Mouse (Mus musculus) layer of hippocampus, postnatal 36 days (tissue): ENCODE results near the gene Aqp11. TPM values are rescaled to one million over a fixed set of nuclear protein-coding genes. Genes with fewer than 3 reads are reported as not detected.

Source experiments
- DNase-seq, 2 experiments: peaks; one replicate each; pipeline ENCODE4 v3.0.0; 2022
- total RNA-seq, 2 experiments: library from RNA; stranded (reverse); gene quantifications; 2 replicates each; pipeline ENCODE4 v1.2.3; 2021

Aqp11 gene
- total RNA-seq = 10 to 100 TPM; 40.1 to 48.2 TPM

- peak; percentile 76 to 81 for DNase-seq
Observed at GRCm38 (mm10) chr7:97737638-97738456, at the start of gene Aqp11. Gene Aqp11 (minus strand): TSS chr7:97738289.

- no peak for DNase-seq
Observed at GRCm38 (mm10) chr7:97783523-97783922, 45.4 kb upstream of the Aqp11 start.

- DNase-seq = no peak
Observed at GRCm38 (mm10) chr7:97781496-97781895, 43.4 kb upstream of the Aqp11 start.

- no peak for DNase-seq
Observed at GRCm38 (mm10) chr7:97780815-97781214, 42.7 kb upstream of the Aqp11 start.

GRCm38 (mm10) chr7:97780222-97780621 is 42.1 kb upstream of the Aqp11 start:
- DNase-seq = no peak

- no peak for DNase-seq
Observed at GRCm38 (mm10) chr7:97777191-97777590, 39.1 kb upstream of the Aqp11 start.

- DNase-seq = no peak
Observed at GRCm38 (mm10) chr7:97775923-97776322, 37.8 kb upstream of the Aqp11 start.

GRCm38 (mm10) chr7:97775380-97775779 is 37.3 kb upstream of the Aqp11 start:
- DNase-seq = no peak

GRCm38 (mm10) chr7:97770841-97771620 is 32.9 kb upstream of the Aqp11 start:
- DNase-seq = no peak

GRCm38 (mm10) chr7:97769020-97769419 is 30.9 kb upstream of the Aqp11 start:
- DNase-seq = no peak

- no peak for DNase-seq
Observed at GRCm38 (mm10) chr7:97767841-97768240, 29.8 kb upstream of the Aqp11 start.

- no peak for DNase-seq
Observed at GRCm38 (mm10) chr7:97766406-97767166, 28.5 kb upstream of the Aqp11 start.

GRCm38 (mm10) chr7:97765963-97766347 is 27.9 kb upstream of the Aqp11 start:
- DNase-seq = no peak

GRCm38 (mm10) chr7:97765181-97765962 is 27.3 kb upstream of the Aqp11 start:
- peak in 1 of 2 experiments; percentile 30 for DNase-seq

GRCm38 (mm10) chr7:97764591-97764990 is 26.5 kb upstream of the Aqp11 start:
- DNase-seq = no peak

GRCm38 (mm10) chr7:97756967-97757881 is 19.1 kb upstream of the Aqp11 start:
- peak; percentile 58 to 60 for DNase-seq

- DNase-seq = no peak
Observed at GRCm38 (mm10) chr7:97749207-97750190, 11.4 kb upstream of the Aqp11 start.

- DNase-seq = no peak
Observed at GRCm38 (mm10) chr7:97748527-97749206, 10.6 kb upstream of the Aqp11 start.
